In the genomic region with DNA sequence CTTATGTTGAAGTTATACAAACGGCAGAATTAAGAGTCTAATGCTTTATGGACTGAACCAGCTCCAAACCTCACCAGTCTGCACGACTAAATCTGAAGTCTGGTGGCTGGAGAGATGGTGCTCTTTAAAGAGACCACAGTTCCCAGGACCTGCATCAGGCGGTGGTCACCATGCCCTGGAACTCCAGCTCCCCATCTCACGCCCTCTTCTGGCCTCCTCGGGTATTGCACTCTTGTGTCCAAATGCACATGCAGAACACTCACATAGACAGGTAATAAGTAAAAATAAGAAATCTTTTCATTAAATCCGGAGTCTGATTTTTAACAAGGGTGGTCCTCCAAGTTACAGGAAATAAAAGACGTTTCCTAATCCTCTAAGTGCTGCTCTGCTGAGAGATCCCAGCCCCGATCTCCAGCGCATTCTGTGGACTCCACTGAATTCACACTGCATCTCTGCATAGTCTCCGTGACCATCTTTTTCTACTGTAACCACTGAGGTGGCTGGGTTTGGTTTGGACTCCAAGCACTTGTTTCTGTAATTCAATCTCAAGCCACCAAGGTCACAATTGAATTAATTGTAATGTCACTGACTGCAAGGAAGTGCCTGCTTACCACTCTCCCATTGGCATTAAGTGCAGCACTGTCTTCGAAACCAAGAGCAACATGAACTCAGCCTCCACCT, we compare ENCODE assay signal across 13 mouse cellular contexts. TPM values are rescaled to one million over a fixed set of nuclear protein-coding genes. Genes with fewer than 3 reads are reported as not detected.
DNase-seq lines count a peak whose midpoint lies in the region; TF ChIP-seq lines count a peak whose summit lies in the region.
"Had no signal": no experiment of that assay in that cellular context is flagged by ENCODE, and none has a peak within 500 bp of the region (broad histone marks: within the 10 kb centered on the region; RNA-seq: fewer than 3 reads in every experiment).

A gene (plus strand): TSS at position 631 of the 681 bp plus-strand sequence.

- 63% methylated on average over 11 of the region's 11 CpGs for WGBS in heart, adult 2 months

- no peaks in the 10 kb centered on the region for H3K36me3 ChIP-seq in heart, adult 2 months (ENCODE audit: control insufficient read depth, insufficient read depth, low read length)
- H3K36me3 ChIP-seq: limb, embryonic 13.5 days had no signal

- no peak for TF ChIP-seq EP300 in heart, adult 2 months (IDR thresholded peaks at IDR 0.05; ENCODE audit: insufficient read depth, low read depth, low read length)

- no peak for DNase-seq in heart, adult 2 months
- DNase-seq in heart, adult 9 months (ENCODE audit: low spot score in 2 of 2): no peak
- DNase-seq in lung, postnatal 10 days: peak; percentile 11
- DNase-seq in lung, postnatal 36 days: no peak
- peak; percentile 59 for DNase-seq in R1 (ENCODE audit: low read depth, low spot score)
- DNase-seq in testis, postnatal 10 days (ENCODE audit: low spot score): peak; percentile 79
- no peak for DNase-seq in spleen, adult 18-20 months
- no peak for DNase-seq in left cerebral cortex, postnatal 14 days (ENCODE audit: low spot score in 2 of 2)
- DNase-seq: right cerebral cortex, postnatal 25 days had no signal

- TF ChIP-seq POLR2A in heart, adult 2 months (IDR thresholded peaks at IDR 0.05; ENCODE audit: insufficient read depth, low read depth, low read length): no peak

- TF ChIP-seq CTCF in heart, adult 2 months (IDR thresholded peaks at IDR 0.05): peak; percentile 37

- no peak within 1 kb of the TSS for H3K9ac ChIP-seq in heart, adult 2 months (ENCODE audit: low read depth, low read length)
- H3K9ac ChIP-seq: limb, embryonic 13.5 days had no signal

- no peaks in the 10 kb centered on the region for H3K79me2 ChIP-seq in heart, adult 2 months (replicated peaks; ENCODE audit: control insufficient read depth, insufficient read depth, low read length)

- H3K4me1 ChIP-seq in heart, adult 2 months (ENCODE audit: control insufficient read depth, insufficient read depth, low read length): no peaks in the 10 kb centered on the region
- H3K4me1 ChIP-seq: limb, embryonic 13.5 days had no signal

- H3K27ac ChIP-seq in heart, adult 2 months: no peak within 1 kb of the TSS
- H3K27ac ChIP-seq: limb, embryonic 13.5 days had no signal

- intact Hi-C loops in heart, adult 2 months (cut with DNase I): no loop called here
- intact Hi-C loops in left cerebral cortex, postnatal 14 days (cut with DNase I): no loop called here

- H3K27me3 ChIP-seq in heart, adult 2 months (ENCODE audit: control insufficient read depth, insufficient read depth, low read length): no peaks in the 10 kb centered on the region; the same call in 1 of the 2 replicates
- H3K27me3 ChIP-seq: limb, embryonic 13.5 days had no signal

- H3K4me3 ChIP-seq in heart, adult 2 months: no peak within 1 kb of the TSS
- H3K4me3 ChIP-seq: limb, embryonic 13.5 days had no signal

RNA-seq across cellular contexts. Expression of the gene that starts here (rescaled TPM):
- not detected for total RNA-seq in heart, adult 2 months (2021)
- not detected in 2 replicates for polyA plus RNA-seq in heart, adult 2 months (2012; rRNA removed)
- not detected for total RNA-seq in left cerebral cortex, postnatal 14 days (2021)
- total RNA-seq: common myeloid progenitor, adult 5-6 weeks had no signal
- polyA plus RNA-seq: frontal cortex, adult 2 months; intestine, embryonic 16.5 days; limb, embryonic 13.5 days had no signal

Comparison
In these comparisons a context has a peak if more than half of its experiments do, and no peak if none do; other contexts are left out.
1. DNase-seq: peak in lung, postnatal 10 days (single experiment), R1 (single experiment) and testis, postnatal 10 days (single experiment); none in heart, adult 2 months (0 of 2), heart, adult 9 months (0 of 2), lung, postnatal 36 days (single experiment), spleen, adult 18-20 months (0 of 2) and left cerebral cortex, postnatal 14 days (0 of 2).